Mouse (Mus musculus): ENCODE data around the gene Slc30a2. TPM values are rescaled to one million over a fixed set of nuclear protein-coding genes. Genes with fewer than 3 reads are reported as not detected.

Gene Slc30a2
- polyA plus RNA-seq, 2 experiments from 2014 or later: 0.19 TPM

DNA sequence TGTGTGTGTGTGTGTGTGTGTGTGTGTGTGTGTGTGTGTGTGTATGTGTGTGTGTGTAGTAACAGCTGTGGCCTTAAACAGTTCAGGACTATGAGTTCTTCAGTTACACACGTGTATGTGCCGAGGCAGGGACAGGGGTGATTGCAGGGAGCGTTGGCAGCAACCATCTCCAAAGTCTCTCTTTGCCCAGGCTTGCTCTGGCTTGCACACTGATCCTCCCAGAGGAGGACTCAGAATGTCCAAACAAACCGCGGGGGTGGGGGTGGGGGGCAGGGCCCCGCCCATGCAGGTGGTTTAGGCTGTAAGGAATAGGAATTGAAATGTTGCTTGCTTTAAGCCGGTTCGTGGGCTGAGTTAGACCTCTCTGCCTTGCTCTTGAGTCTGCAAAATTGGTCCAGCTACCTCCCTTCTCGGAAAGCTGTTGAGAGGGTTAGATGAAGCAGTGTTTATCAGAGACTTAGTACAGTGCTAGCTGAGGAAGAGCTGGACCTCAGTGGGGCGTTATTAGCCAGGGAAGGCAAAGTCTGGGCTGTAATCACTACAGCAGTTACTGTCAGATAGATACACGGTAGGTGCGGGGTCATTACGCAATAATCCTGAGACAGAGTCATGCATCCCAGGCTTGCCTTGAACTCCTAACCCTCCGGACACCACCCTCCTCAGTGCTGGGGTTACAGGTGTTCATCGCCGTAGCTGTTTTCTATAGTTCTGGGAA lies 59.0 kb downstream of the Slc30a2 start:
- no peak for ATAC-seq

DNA sequence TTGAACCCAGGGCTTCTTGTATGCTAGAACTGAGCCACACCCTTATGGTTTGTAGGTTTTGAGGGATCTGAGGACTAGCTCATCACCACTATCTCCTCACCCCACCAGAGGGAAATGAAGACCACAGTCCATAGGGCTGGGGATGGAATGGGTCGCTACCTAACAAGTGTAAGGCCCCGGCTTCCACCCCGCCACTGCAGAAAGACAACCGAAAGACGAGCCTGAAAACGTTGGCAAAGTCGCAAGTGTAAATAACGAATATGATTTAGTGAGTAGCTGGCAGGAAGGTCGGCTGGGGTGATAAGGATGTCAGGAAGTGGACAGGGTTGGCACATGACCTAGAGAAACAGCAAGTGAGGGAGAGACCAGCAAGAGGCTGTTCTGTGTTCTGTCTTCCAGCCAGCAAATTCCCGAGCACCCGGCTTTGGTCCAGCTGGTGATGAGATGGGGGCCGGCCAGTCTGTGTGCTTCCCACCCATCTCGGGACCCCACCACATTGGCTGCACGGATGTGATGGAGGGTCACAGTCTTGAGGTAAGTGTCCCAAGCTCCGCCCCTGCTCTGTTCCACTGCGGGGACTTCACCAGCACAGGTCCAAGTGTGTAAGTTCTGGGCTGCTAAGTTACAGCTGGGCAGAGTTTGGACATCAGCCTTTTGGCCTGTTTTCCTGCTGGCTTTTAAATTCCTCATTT lies 59.7 kb downstream of the Slc30a2 start:
- peak; percentile 32 for ATAC-seq

DNA sequence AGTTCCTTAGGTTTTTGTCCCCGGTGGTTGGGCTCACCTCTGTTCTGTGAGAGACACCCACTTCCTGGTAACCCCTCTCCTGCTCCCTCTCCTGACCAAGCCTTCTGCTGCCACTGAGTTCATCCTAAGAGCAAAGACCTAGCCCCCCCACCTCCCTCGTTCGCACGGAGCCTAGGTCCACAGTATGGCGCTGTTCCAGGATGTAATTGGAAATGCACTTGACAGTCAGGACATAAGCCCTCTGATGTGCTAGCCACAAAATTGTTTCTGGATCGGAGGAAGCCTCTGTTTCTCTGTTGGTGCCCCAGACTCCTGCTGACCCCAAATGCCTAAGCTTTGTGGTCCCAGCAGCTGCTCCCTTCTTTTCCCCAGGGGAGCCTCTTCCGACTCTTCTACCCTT lies 60.7 kb downstream of the Slc30a2 start:
- no peak for ATAC-seq

Other genes with a start within 250 kb of the Slc30a2 start
- 1,000 to 10,000 TPM; 2,918 to 3,094 TPM for gene Cd52, start 248.1 kb upstream of the Slc30a2 start, polyA plus RNA-seq (2017; shearing (Covaris generic))
- gene Ubxn11, start 240.6 kb upstream of the Slc30a2 start, polyA plus RNA-seq (2017; shearing (Covaris generic)): 10 to 100 TPM; 31.2 to 54.2 TPM
- 1,000 to 10,000 TPM in 1 of 2 experiments, 100 to 1,000 TPM in 1; 977 to 1,004 TPM for gene Sh3bgrl3, start 214.4 kb upstream of the Slc30a2 start, polyA plus RNA-seq (2017; shearing (Covaris generic))
- gene Cep85, start 156.1 kb upstream of the Slc30a2 start, polyA plus RNA-seq (2017; shearing (Covaris generic)): 100 to 1,000 TPM in 1 of 2 experiments, 10 to 100 TPM in 1; 72.5 to 166 TPM
- gene Gm7534, start 140.2 kb upstream of the Slc30a2 start, polyA plus RNA-seq (2017; shearing (Covaris generic)): not detected
- gene Catsper4, start 115.8 kb upstream of the Slc30a2 start, polyA plus RNA-seq (2017; shearing (Covaris generic)): not detected
- gene Cnksr1, start 104.8 kb upstream of the Slc30a2 start, polyA plus RNA-seq (2017; shearing (Covaris generic)): not detected
- 1 to 10 TPM in 1 of 2 experiments, not detected in 1; 3.7 TPM for gene E130218I03Rik, start 99.5 kb upstream of the Slc30a2 start, polyA plus RNA-seq (2017; shearing (Covaris generic))
- gene Zfp593, start 97.6 kb upstream of the Slc30a2 start, polyA plus RNA-seq (2017; shearing (Covaris generic)): 1 to 10 TPM; 4.3 to 6.8 TPM
- not detected for gene Gm30191, start 96.2 kb upstream of the Slc30a2 start, polyA plus RNA-seq (2017; shearing (Covaris generic))
- gene Grrp1, start 89.1 kb upstream of the Slc30a2 start, polyA plus RNA-seq (2017; shearing (Covaris generic)): not detected
- 10 to 100 TPM; 20.7 to 24.2 TPM for gene Pdik1l, start 55.3 kb upstream of the Slc30a2 start, polyA plus RNA-seq (2017; shearing (Covaris generic))
- gene Trim63, start 28.1 kb upstream of the Slc30a2 start, polyA plus RNA-seq (2017; shearing (Covaris generic)): not detected
- gene Extl1, start 40.7 kb downstream of the Slc30a2 start, polyA plus RNA-seq (2017; shearing (Covaris generic)): 1 to 10 TPM; 2.2 to 2.3 TPM
- gene Pafah2, start 53.1 kb downstream of the Slc30a2 start, polyA plus RNA-seq (2017; shearing (Covaris generic)): 1 to 10 TPM in 1 of 2 experiments, under 1 TPM in 1; 0.30 to 2.4 TPM
- gene Stmn1, start 125.1 kb downstream of the Slc30a2 start, polyA plus RNA-seq (2017; shearing (Covaris generic)): 100 to 1,000 TPM in 1 of 2 experiments, 10 to 100 TPM in 1; 80.7 to 125 TPM
- 10 to 100 TPM; 21.3 to 56.0 TPM for gene Paqr7, start 153.5 kb downstream of the Slc30a2 start, polyA plus RNA-seq (2017; shearing (Covaris generic))
- gene Aunip, start 167.8 kb downstream of the Slc30a2 start, polyA plus RNA-seq (2017; shearing (Covaris generic)): 1 to 10 TPM in 1 of 2 experiments, under 1 TPM in 1; 0.26 to 1.2 TPM
- 100 to 1,000 TPM in 1 of 2 experiments, 10 to 100 TPM in 1; 83.6 to 119 TPM for gene Mtfr1l, start 192.2 kb downstream of the Slc30a2 start, polyA plus RNA-seq (2017; shearing (Covaris generic))
- 1 to 10 TPM in 1 of 2 experiments, under 1 TPM in 1; 0.19 to 1.9 TPM for gene Selenon, start 209.0 kb downstream of the Slc30a2 start, polyA plus RNA-seq (2017; shearing (Covaris generic))

Measured in CD4-positive, CD25-positive, alpha-beta regulatory T cell, adult 4 months (primary cell).